Mouse (Mus musculus) urinary bladder, postnatal 10 days (tissue): ENCODE data around the gene Ep300.
"Not testable (repeated sequence)": the region's sequence is repeated elsewhere in the genome, so short reads cannot be mapped to it uniquely, and the experiment has no call there.

Experiments used
- DNase-seq: peaks from one replicate; pipeline ENCODE4 v3.0.0; 2022; ENCODE audit warnings: low spot score

The Ep300 gene

GRCm38 (mm10) chr15:81701350-81701749 lies 116.2 kb downstream of the Ep300 start:
- DNase-seq: not testable (repeated sequence)
